Mouse (Mus musculus): Measurements from ENCODE around the gene Dusp12. TPM values are rescaled to one million over a fixed set of nuclear protein-coding genes. Genes with fewer than 3 reads are reported as not detected.

The Dusp12 gene
- polyA plus RNA-seq, 1 experiment: 41.5 TPM

GRCm38 (mm10) chr1:170896651-170897281 is 11.4 kb upstream of the Dusp12 start:
- TF ChIP-seq POLR2A (IDR thresholded peaks at IDR 0.05; ENCODE audit: borderline replicate concordance, extremely low read depth, insufficient read depth, insufficient read length, poor library complexity, severe bottlenecking) (no peak), CTCF (IDR thresholded peaks at IDR 0.05; ENCODE audit: borderline replicate concordance, extremely low read depth, insufficient read depth, insufficient read length) (no peak)
- DNase-seq (ENCODE audit: low read depth): no peak

DNA sequence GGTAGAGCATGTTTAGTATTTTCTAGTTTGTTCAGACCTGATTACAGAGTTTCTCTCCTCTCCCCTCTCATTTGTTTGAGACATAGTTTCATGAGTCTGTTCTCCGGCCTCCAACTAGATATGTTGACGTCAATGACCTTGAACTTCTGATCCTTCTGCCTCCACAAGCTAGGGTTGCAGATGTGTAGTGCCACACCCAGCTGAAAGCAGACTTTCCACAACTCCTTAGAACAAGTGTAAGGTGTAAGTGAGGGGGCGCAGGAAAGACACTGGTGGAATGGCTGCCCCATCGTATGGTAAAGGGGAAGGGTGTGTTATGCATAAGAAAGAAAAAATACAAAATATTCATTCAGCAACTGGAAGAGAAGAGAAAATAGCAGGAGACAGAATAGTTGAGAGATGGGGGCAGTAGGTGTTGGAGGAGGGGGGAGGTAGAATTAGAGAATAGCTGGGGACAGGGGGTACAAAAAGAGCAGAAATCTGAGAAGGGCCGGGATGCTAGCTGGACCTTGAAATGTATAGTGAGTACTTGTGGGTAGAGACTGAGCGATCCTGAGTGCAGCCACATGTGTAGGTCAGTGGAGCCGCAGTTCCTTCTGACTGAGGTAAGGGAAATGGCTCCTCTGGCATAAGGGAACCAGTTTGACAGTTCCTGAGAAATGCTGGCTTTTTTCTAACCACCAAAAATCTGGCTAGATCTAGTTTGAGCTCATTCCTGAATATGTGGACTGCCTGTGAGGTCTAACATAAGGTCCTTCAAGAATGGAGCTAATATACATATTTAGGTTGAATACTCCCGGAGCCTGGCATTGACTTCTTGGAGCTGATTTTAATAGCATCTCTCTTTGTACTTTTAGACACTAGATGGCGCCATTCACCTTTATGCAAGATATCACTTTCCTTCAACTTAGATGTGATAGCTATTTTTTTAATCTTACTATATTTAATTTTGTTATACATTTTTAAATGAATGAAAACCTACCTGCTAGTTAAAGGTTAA is 9.6 kb upstream of the Dusp12 start:
- TF ChIP-seq POLR2A (IDR thresholded peaks at IDR 0.05; ENCODE audit: borderline replicate concordance, extremely low read depth, insufficient read depth, insufficient read length, poor library complexity, severe bottlenecking) (no peak), CTCF (IDR thresholded peaks at IDR 0.05; ENCODE audit: borderline replicate concordance, extremely low read depth, insufficient read depth, insufficient read length) (0 out of 2 replicates have a peak, but pooled peaks have one; percentile 15)
- peak; percentile 76 for DNase-seq (ENCODE audit: low read depth)

GRCm38 (mm10) chr1:170892279-170892678 is 6.9 kb upstream of the Dusp12 start:
- no peak for DNase-seq (ENCODE audit: low read depth)
- no peak for TF ChIP-seq CTCF (IDR thresholded peaks at IDR 0.05; ENCODE audit: borderline replicate concordance, extremely low read depth, insufficient read depth, insufficient read length)
- no peak for TF ChIP-seq POLR2A (IDR thresholded peaks at IDR 0.05; ENCODE audit: borderline replicate concordance, extremely low read depth, insufficient read depth, insufficient read length, poor library complexity, severe bottlenecking)

- no peak for DNase-seq (ENCODE audit: low read depth)
- TF ChIP-seq POLR2A (IDR thresholded peaks at IDR 0.05; ENCODE audit: borderline replicate concordance, extremely low read depth, insufficient read depth, insufficient read length, poor library complexity, severe bottlenecking): no peak
- TF ChIP-seq CTCF (IDR thresholded peaks at IDR 0.05; ENCODE audit: borderline replicate concordance, extremely low read depth, insufficient read depth, insufficient read length): no peak
Observed at GRCm38 (mm10) chr1:170891646-170892045, 6.3 kb upstream of the Dusp12 start.

- no peak for DNase-seq (ENCODE audit: low read depth)
- TF ChIP-seq CTCF (IDR thresholded peaks at IDR 0.05; ENCODE audit: borderline replicate concordance, extremely low read depth, insufficient read depth, insufficient read length) (no peak), POLR2A (IDR thresholded peaks at IDR 0.05; ENCODE audit: borderline replicate concordance, extremely low read depth, insufficient read depth, insufficient read length, poor library complexity, severe bottlenecking) (no peak)
Observed at GRCm38 (mm10) chr1:170889310-170889709, 4.0 kb upstream of the Dusp12 start.

- no peak for TF ChIP-seq POLR2A (IDR thresholded peaks at IDR 0.05; ENCODE audit: borderline replicate concordance, extremely low read depth, insufficient read depth, insufficient read length, poor library complexity, severe bottlenecking)
- no peak for TF ChIP-seq CTCF (IDR thresholded peaks at IDR 0.05; ENCODE audit: borderline replicate concordance, extremely low read depth, insufficient read depth, insufficient read length)
- DNase-seq (ENCODE audit: low read depth): no peak
Observed at GRCm38 (mm10) chr1:170886044-170886458, 711 bp upstream of the Dusp12 start.

GRCm38 (mm10) chr1:170884390-170884789 is 950 bp downstream of the Dusp12 start:
- no peak for TF ChIP-seq CTCF (IDR thresholded peaks at IDR 0.05; ENCODE audit: borderline replicate concordance, extremely low read depth, insufficient read depth, insufficient read length)
- no peak for TF ChIP-seq POLR2A (IDR thresholded peaks at IDR 0.05; ENCODE audit: borderline replicate concordance, extremely low read depth, insufficient read depth, insufficient read length, poor library complexity, severe bottlenecking)
- no peak for DNase-seq (ENCODE audit: low read depth)

GRCm38 (mm10) chr1:170882915-170883485 is 2.3 kb downstream of the Dusp12 start:
- TF ChIP-seq CTCF (IDR thresholded peaks at IDR 0.05; ENCODE audit: borderline replicate concordance, extremely low read depth, insufficient read depth, insufficient read length) (no peak), POLR2A (IDR thresholded peaks at IDR 0.05; ENCODE audit: borderline replicate concordance, extremely low read depth, insufficient read depth, insufficient read length, poor library complexity, severe bottlenecking) (no peak)
- no peak for DNase-seq (ENCODE audit: low read depth)

- no peak for DNase-seq (ENCODE audit: low read depth)
- TF ChIP-seq POLR2A (IDR thresholded peaks at IDR 0.05; ENCODE audit: borderline replicate concordance, extremely low read depth, insufficient read depth, insufficient read length, poor library complexity, severe bottlenecking) (no peak), CTCF (IDR thresholded peaks at IDR 0.05; ENCODE audit: borderline replicate concordance, extremely low read depth, insufficient read depth, insufficient read length) (no peak)
Observed at GRCm38 (mm10) chr1:170876906-170877305, 8.4 kb downstream of the Dusp12 start.

- TF ChIP-seq CTCF (IDR thresholded peaks at IDR 0.05; ENCODE audit: borderline replicate concordance, extremely low read depth, insufficient read depth, insufficient read length) (no peak), POLR2A (IDR thresholded peaks at IDR 0.05; ENCODE audit: borderline replicate concordance, extremely low read depth, insufficient read depth, insufficient read length, poor library complexity, severe bottlenecking) (no peak)
- DNase-seq (ENCODE audit: low read depth): no peak
Observed at GRCm38 (mm10) chr1:170875676-170876075, 9.7 kb downstream of the Dusp12 start.

DNA sequence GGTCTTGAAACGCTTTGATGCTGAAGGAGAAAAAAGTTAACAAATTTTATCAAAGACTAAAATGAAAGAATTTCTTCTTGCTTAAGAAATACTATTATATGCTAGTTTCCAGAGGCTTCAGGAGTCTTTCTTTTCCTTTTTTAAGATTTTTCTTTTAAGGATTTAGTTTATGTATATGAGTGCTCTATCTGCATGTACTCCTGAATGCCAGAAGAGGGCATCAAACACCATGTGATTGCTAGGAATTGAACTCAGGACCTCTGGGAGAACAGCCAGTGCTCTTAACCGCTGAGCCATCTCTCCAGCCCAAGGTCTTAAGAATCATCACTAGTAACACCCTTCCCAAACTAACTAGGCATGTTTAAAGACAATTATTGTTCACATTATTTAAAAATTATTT is 13.4 kb downstream of the Dusp12 start:
- DNase-seq (ENCODE audit: low read depth): no peak
- no peak for TF ChIP-seq POLR2A (IDR thresholded peaks at IDR 0.05; ENCODE audit: borderline replicate concordance, extremely low read depth, insufficient read depth, insufficient read length, poor library complexity, severe bottlenecking)
- TF ChIP-seq CTCF (IDR thresholded peaks at IDR 0.05; ENCODE audit: borderline replicate concordance, extremely low read depth, insufficient read depth, insufficient read length): no peak
